Mouse (Mus musculus) liver, adult 2 months (tissue): ENCODE measurements around the gene Ccdc194.
A peak's percentile ranks its signal among the peaks of the same experiment; 100 is the strongest.

Experiments
- CTCF ChIP-seq: fragments of 200-500 bp; IDR thresholded peaks from 2 replicates; pipeline ENCODE4 v1.5.1; 2011; ENCODE audit warnings: low read depth, low read length, control low read depth
- POLR2A ChIP-seq: fragments of 200-500 bp; IDR thresholded peaks from 2 replicates; pipeline ENCODE4 v1.6.1; 2011; ENCODE audit warnings: low read length, control low read depth; ENCODE audit not compliant: insufficient read depth; ENCODE audit errors: extremely low read depth

DNA sequence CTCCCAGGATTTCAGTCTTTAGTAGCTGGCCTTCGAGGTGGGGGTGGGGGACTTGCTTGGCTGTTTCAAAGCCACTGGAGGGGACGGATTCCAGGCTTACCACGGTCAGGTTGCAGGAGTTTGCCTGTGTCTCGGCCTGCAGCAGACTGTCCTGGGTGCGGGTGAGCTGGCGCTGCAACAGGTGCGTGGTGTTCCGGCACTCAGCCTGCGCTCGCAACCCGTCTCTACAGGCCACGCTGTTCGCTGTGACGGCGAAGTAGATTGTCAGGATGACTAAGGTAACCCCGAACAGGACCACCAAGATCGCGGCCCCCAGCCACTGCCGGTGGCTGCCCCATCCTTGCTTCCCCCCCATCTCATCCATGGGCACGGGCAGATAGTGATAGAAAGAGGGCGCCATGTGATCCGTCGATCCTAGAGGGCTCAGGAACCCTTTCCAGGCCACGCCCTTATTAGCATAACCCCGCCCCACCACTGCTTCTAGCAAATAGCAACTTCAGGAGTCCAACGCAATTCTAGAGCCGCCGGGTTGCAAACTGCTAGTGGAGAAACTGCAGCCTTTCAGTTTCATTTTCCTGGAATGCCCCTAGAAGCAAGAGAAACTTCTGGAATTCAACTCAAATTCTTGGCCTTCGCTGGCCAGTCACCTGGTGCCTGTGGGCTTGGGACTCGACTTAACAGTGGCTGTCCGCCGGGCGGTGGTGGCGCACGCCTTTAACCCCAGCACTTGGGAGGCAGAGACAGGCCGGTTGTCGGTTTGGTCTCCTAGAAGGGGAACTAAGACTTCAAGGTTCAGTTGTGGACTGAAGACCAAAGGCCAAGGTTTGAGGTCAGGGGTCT, 11.7 kb upstream of the Ccdc194 start, which contains the start of gene Bst2:
- TF ChIP-seq POLR2A (peak; percentile 52), CTCF (peak; percentile 21)
